Mouse (Mus musculus) lung, postnatal 0 days (tissue): ENCODE results near the gene Olfr1224-ps1. TPM values are rescaled to one million over a fixed set of nuclear protein-coding genes. Genes with fewer than 3 reads are reported as not detected.
"Not testable (repeated sequence)": the region's sequence is repeated elsewhere in the genome, so short reads cannot be mapped to it uniquely, and the experiment has no call there.

Experiments
- ATAC-seq: fragments of 200-750 bp; cut with Nextera tagmentation; 2 replicates; pipeline ENCODE4 v1.8.0; 2017; ENCODE audit warnings: moderate library complexity
- DNase-seq: peaks from one replicate; pipeline ENCODE4 v3.0.0-alpha.2; 2016; ENCODE audit warnings: low spot score
- H3K27ac ChIP-seq: fragments of 300-500 bp; sonication (generic); 2 replicates; pipeline ENCODE4 v1.5.1; 2014; ENCODE audit warnings: antibody characterized with exemption, mild to moderate bottlenecking, low read length, mixed read lengths
- H3K27me3 ChIP-seq: fragments of 300-500 bp; sonication (generic); replicated peaks from 2 replicates; pipeline ENCODE4 v1.6.1; 2014; ENCODE audit warnings: low read length, mixed read lengths; ENCODE audit not compliant: insufficient read depth
- H3K36me3 ChIP-seq: fragments of 300-500 bp; sonication (generic); 2 replicates; pipeline ENCODE4 v1.6.1; 2014; ENCODE audit warnings: low read length, mixed read lengths; ENCODE audit not compliant: insufficient read depth
- H3K4me1 ChIP-seq: fragments of 300-500 bp; sonication (generic); 2 replicates; pipeline ENCODE4 v1.6.1; 2014; ENCODE audit warnings: antibody characterized with exemption, low read depth, low read length, mixed read lengths; ENCODE audit not compliant: insufficient read depth
- H3K4me2 ChIP-seq: fragments of 300-500 bp; sonication (generic); replicated peaks from 2 replicates; pipeline ENCODE4 v1.6.1; 2014; ENCODE audit warnings: low read depth, mild to moderate bottlenecking, low read length, moderate library complexity, mixed read lengths
- H3K4me3 ChIP-seq: fragments of 300-500 bp; sonication (generic); 2 replicates; pipeline ENCODE4 v1.5.1; 2014; ENCODE audit warnings: low read depth, low read length
- H3K9ac ChIP-seq: fragments of 300-500 bp; sonication (generic); replicated peaks from 2 replicates; pipeline ENCODE4 v1.6.1; 2014; ENCODE audit warnings: low read depth, mild to moderate bottlenecking
- H3K9me3 ChIP-seq: fragments of 300-500 bp; sonication (generic); 2 replicates; pipeline ENCODE4 v1.6.1; 2016; ENCODE audit warnings: low read length, mixed read lengths
- CTCF ChIP-seq: IDR thresholded peaks from 2 replicates; pipeline ENCODE4 v1.5.1; 2016; ENCODE audit warnings: antibody characterized with exemption, mild to moderate bottlenecking
- EP300 ChIP-seq: IDR thresholded peaks from 2 replicates; pipeline ENCODE4 v1.6.1; 2016; ENCODE audit warnings: antibody characterized with exemption, mild to moderate bottlenecking, control low read depth
- WGBS: fragments of 180-500 bp; shearing (Covaris S2); extraction: QIAGEN DNeasy Blood & Tissue Kit; methylation state at CpG from one replicate; pipeline ENCODE4 v1.1.7; 2014; 5-methylcytosine and 5-hydroxymethylcytosine counted together
- polyA plus RNA-seq: library from polyadenylated mRNA; unstranded; fragments of >200 nt; fragmentation: Nextera tagmentation; extraction: Ambion mirVana; gene quantifications from 2 replicates; pipeline ENCODE4 v1.2.1, GENCODE M21; 2015

Gene Olfr1224-ps1
- polyA plus RNA-seq: not detected in 2 replicates

GRCm38 (mm10) chr2:89163991-89164390 is at the start of gene Olfr1224-ps1:
Olfr1224-ps1 (minus strand) TSS chr2:89164091.
- H3K36me3 ChIP-seq, H3K9me3 ChIP-seq, H3K4me3 ChIP-seq, H3K4me1 ChIP-seq, H3K27me3 ChIP-seq, ATAC-seq, H3K4me2 ChIP-seq, H3K9ac ChIP-seq, DNase-seq, H3K27ac ChIP-seq: not testable (repeated sequence)
- WGBS: 88% methylated on average over 8 of the region's 8 CpGs

GRCm38 (mm10) chr2:89199948-89200347 is 36.1 kb upstream of the Olfr1224-ps1 start, which contains the start of gene Olfr1226:
Olfr1226 (minus strand) TSS chr2:89200048.
- Histone ChIP-seq H3K4me2 (no peak within 1 kb of the TSS), H3K9me3 (no peaks in the 10 kb centered on the region), H3K4me1 (no peaks in the 10 kb centered on the region), H3K9ac (no peak within 1 kb of the TSS), H3K27me3 (no peaks in the 10 kb centered on the region), H3K27ac (no peak within 1 kb of the TSS), H3K36me3 (no peaks in the 10 kb centered on the region), H3K4me3 (no peak within 1 kb of the TSS)
- ATAC-seq (no peak), DNase-seq (no peak)
- TF ChIP-seq CTCF (no peak), EP300 (no peak)
- 53% methylated on average over 2 of the region's 2 CpGs for WGBS

- Histone ChIP-seq H3K36me3 (no peaks in the 10 kb centered on the region), H3K4me3 (no peak overlapping the region), H3K9ac (no peak overlapping the region), H3K4me1 (no peaks in the 10 kb centered on the region), H3K9me3 (no peaks in the 10 kb centered on the region), H3K27ac (no peak overlapping the region), H3K4me2 (no peak overlapping the region), H3K27me3 (no peaks in the 10 kb centered on the region)
- DNase-seq (no peak), ATAC-seq (no peak)
- 76% methylated on average over 3 of the region's 3 CpGs for WGBS
- no peak for TF ChIP-seq CTCF
- no peak for TF ChIP-seq EP300
Observed at GRCm38 (mm10) chr2:89196325-89196982, 32.6 kb upstream of the Olfr1224-ps1 start.

GRCm38 (mm10) chr2:89174569-89174968 is 10.7 kb upstream of the Olfr1224-ps1 start, which contains the start of gene Olfr1225:
Olfr1225 (minus strand) TSS chr2:89174669.
- ATAC-seq: no peak
- H3K4me2 ChIP-seq: no peak within 1 kb of the TSS
- H3K4me3 ChIP-seq: no peak within 1 kb of the TSS
- DNase-seq: no peak
- H3K4me1 ChIP-seq: no peaks in the 10 kb centered on the region
- WGBS: 76% methylated on average over 1 of the region's 1 CpGs
- H3K36me3 ChIP-seq: no peaks in the 10 kb centered on the region
- H3K9ac ChIP-seq: no peak within 1 kb of the TSS
- H3K9me3 ChIP-seq: no peaks in the 10 kb centered on the region
- TF ChIP-seq CTCF: no peak
- no peak for TF ChIP-seq EP300
- no peak within 1 kb of the TSS for H3K27ac ChIP-seq
- no peaks in the 10 kb centered on the region for H3K27me3 ChIP-seq

- not testable (repeated sequence) for H3K4me2 ChIP-seq, H3K27ac ChIP-seq, H3K36me3 ChIP-seq, H3K4me1 ChIP-seq, H3K27me3 ChIP-seq, H3K9ac ChIP-seq, ATAC-seq, H3K4me3 ChIP-seq, H3K9me3 ChIP-seq, DNase-seq
- whole genome bisulfite sequencing: 86% methylated on average over 4 of the region's 4 CpGs
Observed at GRCm38 (mm10) chr2:89164711-89165110, 820 bp upstream of the Olfr1224-ps1 start.

GRCm38 (mm10) chr2:89151460-89151859 is 12.4 kb downstream of the Olfr1224-ps1 start, which contains the start of gene Olfr1223:
Olfr1223 (minus strand) TSS chr2:89151560.
- H3K36me3 ChIP-seq: no peaks in the 10 kb centered on the region
- H3K27ac ChIP-seq: no peak within 1 kb of the TSS
- no peak for TF ChIP-seq EP300
- no peak for TF ChIP-seq CTCF
- no peak within 1 kb of the TSS for H3K4me3 ChIP-seq
- no peak within 1 kb of the TSS for H3K9ac ChIP-seq
- H3K9me3 ChIP-seq: no peaks in the 10 kb centered on the region
- DNase-seq (no peak), ATAC-seq (no peak)
- H3K27me3 ChIP-seq: no peaks in the 10 kb centered on the region
- WGBS: 50% methylated on average over 1 of the region's 1 CpGs
- no peak within 1 kb of the TSS for H3K4me2 ChIP-seq
- no peaks in the 10 kb centered on the region for H3K4me1 ChIP-seq

GRCm38 (mm10) chr2:89132954-89133353 is 30.9 kb downstream of the Olfr1224-ps1 start, which contains the start of gene Olfr1222:
Olfr1222 (minus strand) TSS chr2:89133054.
- Histone ChIP-seq H3K4me3 (no peak within 1 kb of the TSS), H3K4me2 (no peak within 1 kb of the TSS), H3K36me3 (no peaks in the 10 kb centered on the region), H3K9me3 (no peaks in the 10 kb centered on the region), H3K27ac (no peak within 1 kb of the TSS), H3K4me1 (no peaks in the 10 kb centered on the region), H3K9ac (no peak within 1 kb of the TSS), H3K27me3 (no peaks in the 10 kb centered on the region)
- 34% methylated on average over 3 of the region's 3 CpGs for WGBS
- ATAC-seq (no peak), DNase-seq (no peak)
- TF ChIP-seq CTCF (no peak), EP300 (no peak)
